Mouse (Mus musculus) layer of hippocampus, postnatal 14 days (tissue): ENCODE measurements around the gene Ctnna3. TPM values are rescaled to one million over a fixed set of nuclear protein-coding genes. Genes with fewer than 3 reads are reported as not detected.
A peak's percentile ranks its signal among the peaks of the same experiment; 100 is the strongest.

Experiments
- DNase-seq, 2 experiments: peaks; one replicate each; pipeline ENCODE4 v3.0.0; 2021 to 2022; ENCODE audit warnings: low spot score in 2 of 2, mixed read lengths in 1 of 2
- total RNA-seq, 2 experiments: library from RNA; stranded (reverse); gene quantifications; 2 replicates each; pipeline ENCODE4 v1.2.3; 2021

Ctnna3 gene
- total RNA-seq, 2 experiments from 2014 or later: 1.1 to 1.4 TPM

DNA sequence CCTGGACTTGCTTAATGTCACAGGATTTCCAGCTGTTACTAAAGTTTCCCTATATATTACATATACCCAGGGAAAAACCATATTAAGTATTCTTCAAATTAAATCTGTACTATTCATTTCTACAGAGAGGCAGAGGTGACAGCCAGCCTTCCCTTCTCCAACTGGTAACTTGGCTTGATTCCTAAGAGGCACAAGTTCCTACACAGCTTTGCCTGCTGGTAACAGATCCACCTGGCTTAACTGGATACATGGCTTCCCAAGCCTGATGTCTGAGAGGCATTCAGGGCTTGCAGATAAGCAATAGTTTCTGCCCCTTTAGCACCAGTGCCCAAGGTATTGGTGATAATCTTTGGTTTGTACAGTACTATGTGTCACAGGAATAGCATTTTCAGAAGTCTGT, 470.0 kb downstream of the Ctnna3 start:
- no peak for DNase-seq

GRCm38 (mm10) chr10:63908878-63909277, 479.0 kb downstream of the Ctnna3 start:
- no peak for DNase-seq

GRCm38 (mm10) chr10:63927334-63927733, 497.4 kb downstream of the Ctnna3 start, which contains the start of gene Gm10118:
Gm10118 (minus strand) TSS chr10:63927434.
- DNase-seq: no peak

DNA sequence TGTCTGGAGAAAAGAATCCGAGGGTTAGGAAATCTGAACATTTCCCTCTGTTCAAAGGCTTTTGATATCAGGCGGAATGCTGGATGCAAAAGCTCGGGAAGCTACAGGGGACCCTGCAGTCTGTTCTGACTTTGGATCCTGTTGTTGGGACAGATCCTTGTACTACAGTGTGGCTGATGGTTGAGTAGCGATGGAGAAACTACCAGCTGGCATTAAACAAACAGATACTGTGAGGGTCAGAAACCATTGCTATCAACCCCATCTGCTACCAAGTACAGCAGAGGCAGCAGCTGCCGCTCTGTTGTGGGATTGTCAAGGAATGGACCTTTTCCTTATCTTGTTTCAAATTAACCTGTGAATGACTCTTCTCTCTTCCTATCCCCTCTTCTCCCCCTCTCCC, 504.0 kb downstream of the Ctnna3 start:
- peak in 1 of 2 experiments; percentile 25 for DNase-seq

GRCm38 (mm10) chr10:63945534-63945933, 515.6 kb downstream of the Ctnna3 start:
- no peak for DNase-seq

GRCm38 (mm10) chr10:63947266-63947665, 517.4 kb downstream of the Ctnna3 start:
- no peak for DNase-seq

- no peak for DNase-seq
These were observed 521.0 kb downstream of the Ctnna3 start for GRCm38 (mm10) chr10:63950867-63951266.

GRCm38 (mm10) chr10:63951481-63951880, 521.6 kb downstream of the Ctnna3 start:
- DNase-seq: no peak

- DNase-seq: peak in 1 of 2 experiments; percentile 15
These were observed 524.5 kb downstream of the Ctnna3 start for GRCm38 (mm10) chr10:63954308-63954930.

DNA sequence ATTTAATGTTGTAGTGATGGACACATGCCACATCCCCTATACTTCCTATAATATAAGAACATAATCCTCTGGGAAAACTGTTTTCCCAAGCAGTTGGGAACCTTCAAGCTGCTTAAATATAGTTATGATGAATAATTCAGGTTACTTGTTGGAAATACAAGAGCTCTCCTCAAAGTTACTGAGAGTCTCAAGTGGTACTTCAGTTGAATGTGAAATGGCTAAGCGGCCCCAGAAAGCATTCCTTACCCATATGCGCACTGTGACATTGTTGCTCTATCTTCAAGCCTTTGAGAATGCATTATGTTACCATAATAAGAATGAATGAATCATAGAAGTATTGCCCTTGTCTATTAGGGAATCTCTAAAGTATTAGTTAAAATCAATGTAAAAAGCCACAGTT, 542.4 kb downstream of the Ctnna3 start:
- DNase-seq: no peak

DNA sequence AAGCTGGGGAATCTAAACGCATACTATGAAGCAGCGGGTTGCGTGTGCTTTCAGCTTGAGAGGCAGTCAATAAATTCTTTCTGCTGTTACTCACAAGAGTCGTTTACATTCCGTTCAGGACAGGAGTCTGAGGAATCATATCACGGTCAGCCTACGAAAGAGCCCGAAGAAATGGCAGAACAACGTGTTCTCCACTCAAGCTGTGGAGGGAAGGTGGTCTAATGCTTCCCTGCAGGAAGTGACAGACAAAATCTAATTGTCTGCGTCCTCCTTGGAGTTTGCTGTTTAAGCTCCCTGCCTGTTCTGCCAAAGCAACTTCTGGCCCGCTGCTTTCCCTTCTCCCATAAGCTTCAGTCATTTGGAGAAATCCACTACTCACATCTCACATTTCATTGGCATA, 548.2 kb downstream of the Ctnna3 start:
- DNase-seq: no peak

DNA sequence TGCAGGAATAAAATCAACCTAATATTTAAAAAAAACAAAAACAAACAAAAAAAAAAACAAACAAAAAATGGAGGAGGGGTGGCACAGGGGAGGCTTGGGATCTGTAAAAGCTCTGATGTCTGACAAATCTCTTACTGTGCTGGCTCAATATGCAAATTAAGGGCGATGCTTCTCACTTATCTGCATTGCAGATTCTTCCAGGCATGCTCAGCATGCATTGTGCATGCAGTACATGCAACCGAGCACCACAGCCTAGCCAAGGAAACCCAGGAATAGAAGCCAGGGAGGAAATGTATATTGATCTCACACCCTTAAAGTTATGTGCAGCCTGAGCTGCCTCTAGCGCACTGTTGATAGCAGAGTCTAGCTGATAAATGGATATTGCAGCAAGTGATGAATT, 548.6 kb downstream of the Ctnna3 start:
- no peak for DNase-seq

DNA sequence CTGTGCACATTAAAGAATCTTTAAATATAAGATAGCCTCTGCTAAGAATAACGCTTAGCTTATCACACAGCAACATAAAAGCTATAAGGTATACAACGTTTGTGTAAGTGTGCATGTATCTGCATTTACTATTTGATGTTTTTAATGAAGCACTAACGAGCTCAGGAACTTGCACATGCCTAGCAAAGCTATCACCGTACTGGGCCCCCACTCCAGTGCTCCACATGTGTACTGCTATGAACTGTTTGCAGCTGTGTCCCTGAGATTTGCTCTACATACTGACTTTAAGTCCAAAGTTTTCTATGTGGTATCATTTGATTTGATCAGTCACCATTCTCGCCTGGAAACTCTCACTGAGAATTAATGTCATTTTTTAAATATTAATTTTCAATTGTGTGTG, 549.1 kb downstream of the Ctnna3 start:
- DNase-seq: no peak

- DNase-seq: no peak
These were observed 549.5 kb downstream of the Ctnna3 start for GRCm38 (mm10) chr10:63979410-63979809.

DNA sequence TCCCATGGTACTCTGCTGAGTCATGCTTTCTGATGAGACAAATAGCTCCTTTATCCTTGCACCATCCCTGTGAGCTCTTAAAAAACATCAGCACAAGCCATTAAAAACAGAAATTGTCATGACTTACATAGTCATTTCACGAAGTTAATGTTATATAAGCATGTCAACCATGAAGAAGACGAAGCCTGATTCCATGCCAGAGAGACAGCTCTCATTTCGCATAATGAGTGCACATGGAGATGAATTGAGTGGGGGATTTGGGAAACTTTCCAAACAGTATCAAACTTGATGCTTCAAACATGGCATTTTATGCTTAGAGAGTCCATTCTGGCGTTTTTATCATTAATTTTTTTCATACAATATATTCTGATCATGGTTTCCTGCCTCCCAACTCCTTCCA, 555.7 kb downstream of the Ctnna3 start:
- peak in 1 of 2 experiments; percentile 34 for DNase-seq

DNA sequence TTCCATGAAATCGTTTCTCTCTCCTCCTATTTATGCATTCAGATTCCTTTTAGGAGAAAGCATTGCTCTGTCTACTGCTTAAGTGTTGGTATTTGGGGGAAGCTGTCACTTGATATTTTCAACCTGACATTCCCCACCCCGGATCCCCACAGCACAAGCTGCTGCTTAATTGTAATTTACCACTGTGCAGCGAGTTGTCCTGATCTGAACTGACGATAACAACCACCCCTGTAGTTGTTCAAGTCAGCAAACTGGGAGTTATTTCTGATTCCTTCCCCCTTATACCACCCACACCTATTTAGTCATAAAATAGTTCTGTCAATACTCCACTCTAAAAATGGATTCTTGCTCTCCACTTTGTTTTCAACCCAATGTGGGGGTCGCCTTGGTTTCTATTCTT, 564.4 kb downstream of the Ctnna3 start:
- DNase-seq: no peak

DNA sequence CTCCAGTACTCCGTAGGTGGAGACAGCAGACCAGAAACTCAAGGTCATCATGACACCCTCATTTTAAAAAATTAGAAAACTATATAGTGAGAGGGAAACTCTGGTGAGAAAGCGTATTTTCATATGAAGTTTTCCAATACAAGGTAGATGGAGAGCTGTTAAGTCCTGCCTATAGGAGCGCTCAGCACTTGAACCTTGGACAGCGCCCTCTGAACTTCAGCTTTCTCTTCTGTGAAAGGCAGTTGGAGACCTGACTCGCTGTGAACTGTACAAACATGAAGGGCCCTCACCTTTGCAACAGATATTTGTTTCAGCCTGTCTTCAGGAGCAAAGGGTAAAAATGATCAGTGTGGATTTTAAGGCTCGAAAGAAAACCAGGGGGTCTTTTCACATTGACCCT, 571.6 kb downstream of the Ctnna3 start:
- DNase-seq: no peak

DNA sequence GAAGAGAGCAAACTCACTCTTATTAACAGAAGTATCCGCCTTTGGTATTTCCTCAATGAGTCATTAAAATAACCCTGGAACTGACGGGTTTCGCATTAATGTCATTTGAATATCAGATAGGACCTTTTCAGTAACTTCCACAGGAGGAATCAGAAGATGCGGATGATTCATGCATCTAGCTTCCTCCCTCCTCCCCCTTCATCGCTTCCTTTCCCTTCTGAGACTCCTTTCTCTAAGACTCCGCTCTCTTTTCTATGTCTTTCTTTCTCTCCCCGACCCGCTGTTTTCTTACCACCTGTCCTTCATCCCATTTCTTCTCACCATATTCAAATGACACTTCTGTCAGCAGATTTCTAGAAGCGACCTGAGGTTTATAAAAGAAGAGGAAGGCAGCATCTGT, 572.1 kb downstream of the Ctnna3 start:
- no peak for DNase-seq

- DNase-seq: no peak
These were observed 590.4 kb downstream of the Ctnna3 start for GRCm38 (mm10) chr10:64020347-64020746.

DNA sequence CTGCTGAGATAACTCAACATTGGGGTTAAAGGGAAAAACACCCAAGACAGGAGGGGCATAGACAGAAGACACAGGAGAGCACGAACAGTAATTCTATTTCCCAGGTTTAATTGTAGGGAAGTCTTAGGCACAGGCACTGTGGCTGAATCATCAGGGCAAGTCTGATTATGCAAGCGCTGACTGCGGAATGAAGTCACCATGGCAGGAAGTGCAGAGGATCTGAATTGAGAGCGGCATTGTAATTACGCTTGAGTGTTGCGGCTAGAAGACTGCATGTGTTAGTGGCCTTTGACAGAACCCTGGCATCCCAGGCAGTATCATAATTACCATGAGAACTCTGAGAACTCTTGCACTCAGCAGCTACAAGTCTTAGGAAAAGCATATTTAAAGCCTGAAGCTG, 593.4 kb downstream of the Ctnna3 start:
- no peak for DNase-seq

DNA sequence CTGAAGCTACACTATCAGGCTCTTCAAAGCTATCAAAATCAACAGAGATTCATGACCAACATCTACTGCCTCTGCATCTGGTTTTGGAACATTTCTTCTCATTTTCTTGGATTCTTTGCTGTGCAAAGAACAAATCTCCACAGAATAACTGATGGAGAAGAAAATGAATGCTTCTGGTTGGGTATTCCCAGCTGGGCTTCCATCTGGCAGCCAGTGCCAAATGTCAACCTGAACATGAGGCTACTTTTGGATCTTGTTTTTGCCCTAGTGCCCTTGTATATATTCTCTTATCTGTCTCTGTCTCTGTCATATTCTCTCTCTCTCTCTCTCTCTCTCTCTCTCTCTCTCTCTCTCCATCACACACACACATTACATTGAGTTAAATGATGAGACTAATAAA, 601.0 kb downstream of the Ctnna3 start:
- no peak for DNase-seq

DNA sequence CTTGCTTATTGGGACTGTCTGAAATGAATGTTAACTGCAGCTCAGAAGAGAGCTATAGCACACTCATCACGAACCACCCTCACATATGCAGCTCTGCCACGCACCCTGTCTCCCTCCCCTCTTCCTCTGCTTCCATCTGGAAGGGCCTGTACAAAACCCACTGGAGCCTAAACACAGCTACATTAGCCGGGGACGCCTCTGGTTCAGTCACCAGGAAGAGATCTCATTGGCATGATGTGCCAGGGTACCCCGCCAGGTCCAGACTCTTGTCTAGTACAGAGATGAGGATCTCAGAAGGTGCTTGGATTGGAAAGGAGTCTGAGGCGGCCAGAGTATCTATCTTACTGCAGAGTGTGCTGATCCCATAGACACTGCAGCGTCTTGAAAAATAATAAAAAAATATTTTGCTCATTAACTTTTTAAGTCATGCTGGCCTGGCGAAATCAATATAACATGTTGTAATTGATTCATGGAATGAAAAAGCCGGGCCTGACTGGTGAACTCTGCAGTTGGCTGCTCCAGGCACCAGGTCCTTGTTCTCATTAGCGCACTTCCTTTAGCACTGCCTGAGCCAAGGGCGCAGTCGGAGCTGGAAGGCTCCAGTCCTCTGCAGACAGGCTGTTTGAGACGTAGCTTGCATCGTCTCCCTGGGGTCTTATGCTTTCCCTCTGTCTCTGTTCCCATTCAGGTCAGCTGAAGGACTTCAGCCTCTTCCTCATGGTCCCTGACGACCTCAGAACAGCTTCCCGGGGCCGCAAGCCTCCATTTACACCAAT, 610.0 kb downstream of the Ctnna3 start:
- DNase-seq: peak; percentile 22 to 28

- no peak for DNase-seq
These were observed 611.3 kb downstream of the Ctnna3 start for GRCm38 (mm10) chr10:64041218-64041617.
